Mouse (Mus musculus): ENCODE measurements around the gene Zfp316. TPM values are rescaled to one million over a fixed set of nuclear protein-coding genes. Genes with fewer than 3 reads are reported as not detected.
A peak's percentile ranks its signal among the peaks of the same experiment; 100 is the strongest.

Gene Zfp316
- polyA plus RNA-seq, 1 experiment from 2014 or later: 2.2 TPM

DNA sequence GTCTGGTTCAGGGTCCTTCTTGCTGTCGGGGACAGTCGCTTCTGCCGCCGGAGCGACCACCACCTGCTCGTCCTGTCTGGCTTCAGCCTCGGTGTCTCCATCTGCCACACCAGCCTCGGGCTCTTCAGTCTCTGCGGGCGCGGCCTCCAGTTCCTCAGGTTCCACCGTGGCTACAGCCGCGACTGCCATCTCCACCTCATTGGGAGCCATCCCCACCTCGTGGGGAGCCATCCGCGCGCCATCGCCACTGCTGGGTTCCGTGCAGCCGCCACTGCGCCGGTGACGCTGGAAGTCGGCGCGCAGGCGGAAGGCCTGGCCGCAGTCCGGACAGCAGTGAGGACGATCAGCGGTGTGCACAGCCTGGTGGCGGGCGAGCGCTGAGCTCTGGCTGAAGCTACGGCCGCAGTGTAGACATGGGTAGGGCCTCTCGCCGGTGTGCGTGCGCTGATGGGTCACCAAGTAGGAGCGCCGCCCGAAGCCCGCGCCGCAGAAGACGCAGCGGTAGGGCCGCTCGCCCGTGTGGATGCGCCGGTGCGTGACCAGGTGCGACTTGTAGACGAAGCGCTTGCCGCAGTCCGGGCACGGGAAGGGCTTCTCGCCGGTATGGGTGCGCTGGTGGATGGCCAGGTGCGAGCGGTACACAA lies 15.2 kb downstream of the Zfp316 start:
- WGBS: 10% methylated on average over 66 of the region's 66 CpGs
- Histone ChIP-seq H3K27ac (ENCODE audit: low read depth, low read length) (no peak overlapping the region), H3K27me3 (ENCODE audit: control insufficient read depth, insufficient read depth, low read length) (peaks cover 78% of the 10 kb centered on the region), H3K9ac (ENCODE audit: low read depth, low read length) (0 out of 2 replicates have a peak overlapping the region, but pooled peaks have one; percentile 28), H3K4me3 (ENCODE audit: low read length) (peak overlapping the region; percentile 46), H3K36me3 (ENCODE audit: control insufficient read depth, insufficient read depth, low read length) (no peaks in the 10 kb centered on the region; the same call in 1 of the 2 replicates), H3K4me2 (replicated peaks; ENCODE audit: low read depth, low read length) (peak overlapping the region; percentile 84; the same call in 1 of the 2 replicates), H3K4me1 (ENCODE audit: control insufficient read depth, insufficient read depth, low read length) (peaks cover 21% of the 10 kb centered on the region), H3K9me3 (ENCODE audit: control insufficient read depth, low read length) (no peaks in the 10 kb centered on the region)
- ATAC-seq (ENCODE audit: low FRiP score, low TSS enrichment): no peak

DNA sequence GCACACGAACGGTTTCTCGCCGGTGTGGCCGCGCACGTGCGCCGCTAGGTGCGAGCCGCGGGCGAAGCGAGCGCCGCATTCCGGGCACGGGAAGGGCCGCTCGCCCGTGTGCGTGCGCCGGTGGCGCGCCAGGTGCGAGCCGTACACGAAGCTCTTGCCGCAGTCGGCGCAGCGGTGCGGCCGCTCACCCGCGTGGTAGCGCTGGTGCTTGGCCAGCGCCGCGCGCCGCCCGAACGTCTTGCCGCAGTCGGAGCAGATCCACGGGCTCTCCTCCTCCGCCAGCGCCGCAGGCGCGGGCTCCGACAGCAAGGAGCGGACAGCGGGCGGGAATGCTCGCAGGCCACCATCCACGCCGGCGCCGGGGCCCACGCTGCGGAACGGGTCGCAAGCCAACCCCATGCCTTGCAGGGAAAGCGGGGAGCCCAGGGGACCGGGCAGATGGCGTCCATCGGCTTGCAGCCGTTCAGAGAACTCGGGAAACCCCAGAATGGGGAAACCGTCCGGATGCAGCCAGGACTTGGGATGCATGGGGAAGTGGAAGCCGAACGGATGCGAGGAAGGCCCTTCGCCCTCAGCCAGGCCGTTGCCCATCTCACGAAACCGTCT lies 15.8 kb downstream of the Zfp316 start:
- Histone ChIP-seq H3K27me3 (ENCODE audit: control insufficient read depth, insufficient read depth, low read length) (peaks cover 78% of the 10 kb centered on the region), H3K27ac (ENCODE audit: low read depth, low read length) (no peak overlapping the region), H3K9me3 (ENCODE audit: control insufficient read depth, low read length) (no peaks in the 10 kb centered on the region), H3K36me3 (ENCODE audit: control insufficient read depth, insufficient read depth, low read length) (peaks cover 1% of the 10 kb centered on the region; the same call in 1 of the 2 replicates), H3K4me3 (ENCODE audit: low read length) (peak overlapping the region; percentile 46), H3K4me2 (replicated peaks; ENCODE audit: low read depth, low read length) (peak overlapping the region; percentile 84), H3K4me1 (ENCODE audit: control insufficient read depth, insufficient read depth, low read length) (peaks cover 21% of the 10 kb centered on the region), H3K9ac (ENCODE audit: low read depth, low read length) (peak overlapping the region; percentile 28)
- ATAC-seq (ENCODE audit: low FRiP score, low TSS enrichment): peak; percentile 26
- WGBS: 6% methylated on average over 74 of the region's 81 CpGs

DNA sequence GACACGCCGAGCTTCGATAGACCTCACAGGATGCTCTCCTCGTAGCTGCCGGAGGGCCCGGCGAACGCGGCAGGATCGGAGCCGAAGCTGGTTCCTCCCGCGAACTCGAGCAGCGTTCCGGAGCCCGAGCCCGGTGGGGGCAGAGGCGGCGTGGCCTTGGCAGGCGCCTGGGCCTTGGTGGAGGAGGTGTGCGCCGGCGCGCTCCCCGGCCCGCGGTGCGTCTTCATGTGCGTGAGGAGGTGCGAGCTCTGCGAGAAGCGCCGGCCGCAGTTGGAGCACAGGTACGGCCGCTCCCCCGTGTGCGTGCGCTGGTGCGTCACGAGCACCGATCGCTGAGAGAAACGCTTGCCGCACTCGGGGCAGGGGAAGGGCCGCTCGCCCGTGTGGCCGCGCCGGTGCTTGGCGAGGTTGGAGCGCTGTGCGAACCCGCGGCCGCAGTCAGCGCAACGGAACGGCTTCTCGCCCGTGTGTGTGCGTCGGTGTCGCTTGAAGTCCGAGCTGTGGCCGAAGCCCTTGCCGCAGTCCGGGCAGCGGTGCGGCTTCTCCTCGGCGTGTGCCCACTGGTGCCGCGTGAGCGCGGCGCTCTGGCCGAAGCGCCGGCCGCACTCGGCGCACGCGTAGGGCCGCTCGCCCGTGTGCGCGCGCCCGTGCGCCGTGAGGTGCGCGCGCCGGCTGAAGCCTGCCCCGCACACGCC lies 16.5 kb downstream of the Zfp316 start:
- ATAC-seq (ENCODE audit: low FRiP score, low TSS enrichment): peak; percentile 26; the same call in 1 of the 2 replicates
- Histone ChIP-seq H3K27me3 (ENCODE audit: control insufficient read depth, insufficient read depth, low read length) (peaks cover 75% of the 10 kb centered on the region), H3K9me3 (ENCODE audit: control insufficient read depth, low read length) (no peaks in the 10 kb centered on the region), H3K36me3 (ENCODE audit: control insufficient read depth, insufficient read depth, low read length) (peaks cover 7% of the 10 kb centered on the region; the same call in 1 of the 2 replicates), H3K4me3 (ENCODE audit: low read length) (peak overlapping the region; percentile 46), H3K27ac (ENCODE audit: low read depth, low read length) (no peak overlapping the region), H3K9ac (ENCODE audit: low read depth, low read length) (peak overlapping the region; percentile 35), H3K4me1 (ENCODE audit: control insufficient read depth, insufficient read depth, low read length) (peaks cover 21% of the 10 kb centered on the region), H3K4me2 (replicated peaks; ENCODE audit: low read depth, low read length) (peak overlapping the region; percentile 84)
- 7% methylated on average over 88 of the region's 103 CpGs for WGBS

DNA sequence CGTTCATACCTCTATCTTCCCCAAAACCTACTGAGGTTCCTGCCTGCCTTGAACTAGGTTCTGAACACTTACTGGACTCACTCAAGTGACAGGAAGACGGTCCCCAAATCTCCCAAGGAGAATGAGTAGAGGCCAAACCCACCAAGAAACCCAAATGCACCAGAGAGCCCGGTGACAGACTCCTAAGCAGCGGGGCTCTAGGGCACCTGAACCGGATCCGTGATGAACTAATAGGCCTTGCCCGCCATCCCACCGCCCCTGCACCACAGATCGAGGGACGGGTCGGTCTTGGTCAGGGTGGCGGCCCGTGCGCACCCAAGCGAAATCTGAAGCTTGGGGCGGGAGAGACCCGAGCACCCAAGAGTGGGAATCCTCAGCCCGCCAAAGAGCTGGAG lies 17.0 kb downstream of the Zfp316 start:
- H3K9ac ChIP-seq (ENCODE audit: low read depth, low read length): no peak overlapping the region
- peaks cover 13% of the 10 kb centered on the region; the same call in 1 of the 2 replicates for H3K36me3 ChIP-seq (ENCODE audit: control insufficient read depth, insufficient read depth, low read length)
- peak overlapping the region; percentile 84 for H3K4me2 ChIP-seq (replicated peaks; ENCODE audit: low read depth, low read length)
- WGBS: 18% methylated on average over 18 of the region's 18 CpGs
- peak overlapping the region; percentile 46 for H3K4me3 ChIP-seq (ENCODE audit: low read length)
- H3K27ac ChIP-seq (ENCODE audit: low read depth, low read length): no peak overlapping the region
- no peaks in the 10 kb centered on the region for H3K9me3 ChIP-seq (ENCODE audit: control insufficient read depth, low read length)
- peaks cover 21% of the 10 kb centered on the region for H3K4me1 ChIP-seq (ENCODE audit: control insufficient read depth, insufficient read depth, low read length)
- no peak for ATAC-seq (ENCODE audit: low FRiP score, low TSS enrichment)
- peaks cover 70% of the 10 kb centered on the region for H3K27me3 ChIP-seq (ENCODE audit: control insufficient read depth, insufficient read depth, low read length)

DNA sequence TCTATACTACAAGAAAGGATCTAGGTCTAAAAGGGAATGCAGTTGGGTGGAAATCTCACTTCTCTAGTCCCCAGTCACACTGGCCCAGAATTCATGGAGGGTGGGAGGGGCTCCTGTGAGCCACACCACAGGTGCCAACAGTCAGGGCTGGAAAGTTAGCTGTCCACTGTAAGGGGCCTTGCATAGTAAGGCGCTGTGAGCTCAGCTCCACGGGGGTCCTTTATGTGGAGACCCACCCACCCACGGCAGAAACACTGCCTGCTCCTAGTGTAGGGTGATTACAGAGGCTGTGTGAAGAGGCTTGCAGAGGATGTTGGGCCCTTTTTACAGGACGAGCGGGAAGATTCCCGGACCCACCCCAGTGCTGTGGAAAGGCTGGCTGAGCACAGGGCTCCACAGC lies 17.8 kb downstream of the Zfp316 start:
- peaks cover 21% of the 10 kb centered on the region for H3K4me1 ChIP-seq (ENCODE audit: control insufficient read depth, insufficient read depth, low read length)
- H3K4me2 ChIP-seq (replicated peaks; ENCODE audit: low read depth, low read length): no peak overlapping the region
- no peak overlapping the region for H3K27ac ChIP-seq (ENCODE audit: low read depth, low read length)
- H3K9ac ChIP-seq (ENCODE audit: low read depth, low read length): no peak overlapping the region
- H3K36me3 ChIP-seq (ENCODE audit: control insufficient read depth, insufficient read depth, low read length): peaks cover 18% of the 10 kb centered on the region; the same call in 1 of the 2 replicates
- no peak overlapping the region for H3K4me3 ChIP-seq (ENCODE audit: low read length)
- peaks cover 63% of the 10 kb centered on the region for H3K27me3 ChIP-seq (ENCODE audit: control insufficient read depth, insufficient read depth, low read length)
- H3K9me3 ChIP-seq (ENCODE audit: control insufficient read depth, low read length): no peaks in the 10 kb centered on the region
- WGBS: 45% methylated on average over 6 of the region's 6 CpGs
- ATAC-seq (ENCODE audit: low FRiP score, low TSS enrichment): no peak

DNA sequence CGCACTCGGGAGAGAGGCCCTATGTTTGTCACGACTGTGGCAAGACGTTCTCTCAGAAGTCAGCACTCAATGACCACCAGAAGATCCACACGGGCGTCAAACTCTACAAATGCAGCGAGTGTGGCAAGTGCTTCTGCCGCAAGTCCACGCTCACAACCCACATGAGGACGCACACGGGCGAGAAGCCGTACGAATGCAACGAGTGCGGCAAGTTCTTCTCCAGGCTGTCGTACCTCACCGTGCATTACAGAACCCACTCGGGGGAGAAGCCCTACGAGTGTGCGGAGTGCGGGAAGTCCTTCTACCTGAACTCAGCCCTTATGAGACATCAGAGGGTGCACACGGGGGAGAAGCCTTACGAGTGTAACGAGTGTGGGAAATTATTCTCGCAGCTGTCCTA lies 24.9 kb downstream of the Zfp316 start:
- Histone ChIP-seq H3K36me3 (ENCODE audit: control insufficient read depth, insufficient read depth, low read length) (peaks cover 90% of the 10 kb centered on the region), H3K4me2 (replicated peaks; ENCODE audit: low read depth, low read length) (no peak overlapping the region), H3K4me1 (ENCODE audit: control insufficient read depth, insufficient read depth, low read length) (no peaks in the 10 kb centered on the region), H3K27me3 (ENCODE audit: control insufficient read depth, insufficient read depth, low read length) (no peaks in the 10 kb centered on the region), H3K4me3 (ENCODE audit: low read length) (no peak overlapping the region), H3K27ac (ENCODE audit: low read depth, low read length) (no peak overlapping the region), H3K9me3 (ENCODE audit: control insufficient read depth, low read length) (no peaks in the 10 kb centered on the region), H3K9ac (ENCODE audit: low read depth, low read length) (no peak overlapping the region)
- WGBS: 96% methylated on average over 26 of the region's 26 CpGs
- no peak for ATAC-seq (ENCODE audit: low FRiP score, low TSS enrichment)

DNA sequence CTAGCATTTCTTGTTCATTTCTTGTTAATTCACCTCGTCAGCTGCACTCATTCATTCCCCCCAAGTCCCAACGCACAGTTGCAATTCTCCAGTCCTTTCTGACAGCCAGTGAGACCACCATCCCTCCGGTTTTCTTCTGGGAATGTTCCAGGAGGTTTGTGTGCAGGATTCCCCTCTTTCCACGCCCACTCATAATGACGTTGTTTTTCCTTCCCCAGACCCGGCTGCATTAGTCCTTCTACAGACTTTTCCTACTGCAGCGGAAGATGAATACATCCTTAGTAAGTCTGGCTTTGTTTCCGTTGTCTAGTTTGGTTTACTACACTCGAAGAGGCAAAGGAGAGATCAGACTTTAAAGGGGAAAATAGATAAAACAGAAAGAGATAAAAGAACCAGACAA lies 33.8 kb downstream of the Zfp316 start:
- peak overlapping the region; percentile 92; the same call in 1 of the 2 replicates for H3K9ac ChIP-seq (ENCODE audit: low read depth, low read length)
- H3K4me2 ChIP-seq (replicated peaks; ENCODE audit: low read depth, low read length): peak overlapping the region; percentile 67
- no peaks in the 10 kb centered on the region for H3K9me3 ChIP-seq (ENCODE audit: control insufficient read depth, low read length)
- no peaks in the 10 kb centered on the region for H3K27me3 ChIP-seq (ENCODE audit: control insufficient read depth, insufficient read depth, low read length)
- H3K4me1 ChIP-seq (ENCODE audit: control insufficient read depth, insufficient read depth, low read length): peaks cover 13% of the 10 kb centered on the region
- 44% methylated on average over 9 of the region's 9 CpGs for WGBS
- H3K36me3 ChIP-seq (ENCODE audit: control insufficient read depth, insufficient read depth, low read length): peaks cover 33% of the 10 kb centered on the region
- peak overlapping the region; percentile 76 for H3K4me3 ChIP-seq (ENCODE audit: low read length)
- no peak for ATAC-seq (ENCODE audit: low FRiP score, low TSS enrichment)
- no peak overlapping the region for H3K27ac ChIP-seq (ENCODE audit: low read depth, low read length)

DNA sequence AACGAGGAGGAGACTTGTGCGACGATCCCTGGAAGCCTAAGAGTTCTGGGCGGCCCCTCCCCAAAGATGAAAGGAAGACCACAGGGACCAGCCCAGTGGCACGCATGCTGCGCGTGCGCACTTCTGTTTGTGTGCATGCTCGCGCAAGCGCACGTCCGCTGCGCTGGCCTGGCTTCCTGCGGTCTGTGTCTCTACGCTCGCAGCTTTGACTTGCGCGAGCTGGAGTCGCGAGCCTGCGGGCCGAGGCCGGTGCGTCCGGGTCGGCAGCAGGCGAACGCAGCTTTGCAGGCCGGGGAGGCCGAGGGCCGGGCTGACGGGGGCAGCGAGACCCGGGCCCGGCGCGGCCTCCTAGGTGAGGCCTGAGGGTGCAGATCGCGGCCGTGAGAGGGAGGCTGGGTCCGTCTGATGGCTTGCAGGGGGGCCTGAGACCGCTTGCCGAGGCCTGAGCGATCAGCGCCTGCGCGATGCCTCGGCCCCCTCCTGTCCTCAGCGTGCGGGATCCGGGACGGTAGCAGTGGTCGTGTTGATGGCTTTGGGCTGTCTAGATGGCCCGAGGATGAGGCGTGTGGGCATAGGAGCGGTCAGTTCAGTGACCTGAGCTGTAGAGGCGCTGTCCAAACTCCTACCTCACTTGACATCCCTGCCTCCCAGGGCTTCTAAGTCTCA lies 34.7 kb downstream of the Zfp316 start, which contains the start of gene Zfp12:
TSS of gene Zfp12 (plus strand) at position 136 of the 666 bp plus-strand sequence.
- Histone ChIP-seq H3K4me1 (ENCODE audit: control insufficient read depth, insufficient read depth, low read length) (peaks cover 13% of the 10 kb centered on the region), H3K4me3 (ENCODE audit: low read length) (peak within 1 kb of the TSS; percentile 76), H3K36me3 (ENCODE audit: control insufficient read depth, insufficient read depth, low read length) (peaks cover 24% of the 10 kb centered on the region), H3K9ac (ENCODE audit: low read depth, low read length) (peak within 1 kb of the TSS; percentile 92), H3K9me3 (ENCODE audit: control insufficient read depth, low read length) (no peaks in the 10 kb centered on the region), H3K27me3 (ENCODE audit: control insufficient read depth, insufficient read depth, low read length) (no peaks in the 10 kb centered on the region), H3K4me2 (replicated peaks; ENCODE audit: low read depth, low read length) (peak within 1 kb of the TSS; percentile 67), H3K27ac (ENCODE audit: low read depth, low read length) (peak within 1 kb of the TSS; percentile 97)
- ATAC-seq (ENCODE audit: low FRiP score, low TSS enrichment): peak; percentile 98
- under 1% methylated on average over 57 of the region's 58 CpGs for WGBS
